Mouse (Mus musculus): Measurements from ENCODE around the gene Spag5.

GRCm38 (mm10) chr11:78261380-78262352, 39.7 kb upstream of the Spag5 start, which contains the start of gene 2610507B11Rik:
- TF ChIP-seq CTCF (IDR thresholded peaks at IDR 0.05; ENCODE audit: control insufficient read depth, insufficient read depth, low read length) (no peak), POLR2A (IDR thresholded peaks at IDR 0.05; ENCODE audit: borderline replicate concordance, control insufficient read depth, low read depth, low read length) (peak; percentile 78; the same call in 1 of the 2 replicates)
